Mouse (Mus musculus) CH12.LX (cell line): ENCODE measurements around the gene Frat2. TPM values are rescaled to one million over a fixed set of nuclear protein-coding genes. Genes with fewer than 3 reads are reported as not detected.
"Not testable (repeated sequence)": the region's sequence is repeated elsewhere in the genome, so short reads cannot be mapped to it uniquely, and the experiment has no call there.

Experiments used
- DNase-seq: peaks from one replicate; pipeline ENCODE4 v3.0.0-alpha.2; 2013; ENCODE audit errors: extremely low read depth
- H3K27ac ChIP-seq: 2 replicates; pipeline ENCODE4 v1.5.1; 2012; ENCODE audit warnings: low read depth, mild to moderate bottlenecking, control low read depth, moderate library complexity; ENCODE audit not compliant: insufficient read depth
- H3K27me3 ChIP-seq: replicated peaks from 2 replicates; pipeline ENCODE3; 2012; ENCODE audit warnings: inconsistent platforms
- H3K36me3 ChIP-seq, 2 experiments: replicated peaks in 1 of 2; 2 replicates each; pipeline versions ENCODE3 to v1.6.1; 2012; ENCODE audit warnings: inconsistent platforms in 1 of 2, low read length in 1 of 2, mild to moderate bottlenecking in 1 of 2, mixed read lengths in 1 of 2, moderate library complexity in 1 of 2; ENCODE audit not compliant: control insufficient read depth in 1 of 2, insufficient read depth in 1 of 2
- H3K4me1 ChIP-seq, 2 experiments: 2 replicates each; pipeline ENCODE4 v1.6.1; 2012; ENCODE audit warnings: inconsistent platforms in 1 of 2, moderate library complexity in 1 of 2; ENCODE audit not compliant: insufficient read depth in 2 of 2, control insufficient read depth in 1 of 2
- H3K4me2 ChIP-seq: 2 replicates; pipeline ENCODE4 v1.6.1; 2012; ENCODE audit warnings: low read depth, mild to moderate bottlenecking, control low read depth; ENCODE audit not compliant: poor library complexity, insufficient read depth, severe bottlenecking
- H3K4me3 ChIP-seq, 3 experiments: fragments of 150-350 bp in 1 of 3; sonication (generic) in 1 of 3; replicated peaks in 1 of 3; 2 replicates each; pipeline versions ENCODE3 to v1.5.1; 2011 to 2012; ENCODE audit warnings: low read depth in 2 of 3, low read length in 2 of 3, mild to moderate bottlenecking in 2 of 3, moderate library complexity in 2 of 3, control low read depth in 1 of 3, improper control_type of control experiment in 1 of 3, inconsistent platforms in 1 of 3, mixed read lengths in 1 of 3; ENCODE audit not compliant: poor library complexity in 1 of 3
- H3K79me2 ChIP-seq: replicated peaks from 2 replicates; pipeline ENCODE4 v1.6.1; 2012; ENCODE audit warnings: mild to moderate bottlenecking, moderate library complexity; ENCODE audit not compliant: control insufficient read depth, poor library complexity, insufficient read depth, severe bottlenecking; ENCODE audit errors: extremely low read depth
- H3K9ac ChIP-seq: 2 replicates; pipeline ENCODE4 v1.6.1; 2012; ENCODE audit warnings: low read depth, mild to moderate bottlenecking, control low read depth, moderate library complexity; ENCODE audit not compliant: insufficient read depth
- H3K9me3 ChIP-seq: replicated peaks from 2 replicates; pipeline ENCODE3; 2012; ENCODE audit warnings: low read length, inconsistent platforms, mixed read lengths
- CTCF ChIP-seq, 2 experiments: IDR thresholded peaks in 1 of 2; conservative IDR thresholded peaks in 1 of 2; 2 replicates each; pipeline ENCODE4 v1.5.1; 2011 to 2012; ENCODE audit warnings: low read depth in 2 of 2, low read length in 2 of 2, improper control_type of control experiment in 1 of 2, inconsistent platforms in 1 of 2, mild to moderate bottlenecking in 1 of 2, moderate library complexity in 1 of 2
- E2F4 ChIP-seq: IDR thresholded peaks from 2 replicates; pipeline ENCODE4 v1.6.1; 2011; ENCODE audit warnings: low read depth, low read length, improper control_type of control experiment; ENCODE audit not compliant: insufficient replicate concordance
- ELF1 ChIP-seq: IDR thresholded peaks from 2 replicates; pipeline ENCODE4 v1.6.1; 2014; ENCODE audit warnings: low read depth, mild to moderate bottlenecking, inconsistent platforms, low read length, improper control_type of control experiment
- GABPA ChIP-seq: IDR thresholded peaks from 2 replicates; pipeline ENCODE4 v1.6.1; 2012; ENCODE audit warnings: low read depth, low read length, improper control_type of control experiment, inconsistent platforms; ENCODE audit not compliant: insufficient replicate concordance
- HCFC1 ChIP-seq: IDR thresholded peaks from 2 replicates; pipeline ENCODE4 v1.6.1; 2012; ENCODE audit warnings: low read depth, mild to moderate bottlenecking, inconsistent platforms, low read length, improper control_type of control experiment
- IRF4 ChIP-seq: IDR thresholded peaks from 2 replicates; pipeline ENCODE4 v1.6.1; 2014; ENCODE audit warnings: low read depth, mild to moderate bottlenecking, inconsistent platforms, low read length, improper control_type of control experiment
- JUN ChIP-seq: IDR thresholded peaks from 2 replicates; pipeline ENCODE4 v1.6.1; 2011; ENCODE audit warnings: low read depth, mild to moderate bottlenecking, low read length, improper control_type of control experiment, moderate library complexity; ENCODE audit not compliant: insufficient read depth
- KAT2A ChIP-seq: IDR thresholded peaks from 2 replicates; pipeline ENCODE4 v1.6.1; 2012; ENCODE audit warnings: low read length, improper control_type of control experiment, inconsistent platforms; ENCODE audit not compliant: insufficient replicate concordance
- MAX ChIP-seq: IDR thresholded peaks from 2 replicates; pipeline ENCODE4 v1.6.1; 2011; ENCODE audit warnings: low read length, improper control_type of control experiment
- MAZ ChIP-seq: IDR thresholded peaks from 2 replicates; pipeline ENCODE4 v1.6.1; 2012; ENCODE audit warnings: low read depth, mild to moderate bottlenecking, inconsistent platforms, low read length, improper control_type of control experiment, moderate library complexity
- MYC ChIP-seq: IDR thresholded peaks from 2 replicates; pipeline ENCODE4 v1.6.1; 2011; ENCODE audit warnings: low read depth, mild to moderate bottlenecking, improper control_type of control experiment, low read length
- PAX5 ChIP-seq: IDR thresholded peaks from 2 replicates; pipeline ENCODE4 v1.6.1; 2012; ENCODE audit warnings: low read length, inconsistent platforms, mixed read lengths
- POLR2A ChIP-seq: IDR thresholded peaks from 2 replicates; pipeline ENCODE4 v1.6.1; 2011; ENCODE audit warnings: low read depth, mild to moderate bottlenecking, improper control_type of control experiment, low read length
- SIN3A ChIP-seq: IDR thresholded peaks from 2 replicates; pipeline ENCODE4 v1.6.1; 2012; ENCODE audit warnings: low read length, improper control_type of control experiment, inconsistent platforms
- USF1 ChIP-seq: IDR thresholded peaks from 2 replicates; pipeline ENCODE4 v1.6.1; 2014; ENCODE audit warnings: low read depth, mild to moderate bottlenecking, inconsistent platforms, low read length, improper control_type of control experiment
- USF2 ChIP-seq: conservative IDR thresholded peaks from 2 replicates; pipeline ENCODE4 v1.6.1; 2011; ENCODE audit warnings: low read depth, low read length, improper control_type of control experiment
- ZKSCAN1 ChIP-seq: IDR thresholded peaks from 2 replicates; pipeline ENCODE4 v1.6.1; 2012; ENCODE audit warnings: low read depth, inconsistent platforms, low read length, improper control_type of control experiment, borderline replicate concordance
- ZNF384 ChIP-seq: IDR thresholded peaks from 2 replicates; pipeline ENCODE4 v1.6.1; 2012; ENCODE audit warnings: low read depth, low read length, improper control_type of control experiment, inconsistent platforms
- dilution Hi-C: fragments of 300-500 bp; cut with MboI; formaldehyde crosslinking; loops from 2 replicates; pipeline ENCODE4 v1.14.3; 2020; ENCODE audit warnings: low sequenced_read_pairs; ENCODE audit not compliant: extremely low pct_unique_long_range_greater_than_20kb, extremely low pct_ligation_motif_present
- in situ Hi-C: fragments of 300-500 bp; cut with MboI; formaldehyde crosslinking; loops from 3 replicates; pipeline ENCODE4 v1.14.3; 2019; ENCODE audit warnings: low sequenced_read_pairs, low pct_ligation_motif_present, low pct_unique_long_range_greater_than_20kb, mixed read lengths
- polyA plus RNA-seq: library from polyadenylated mRNA; unstranded; fragments of >175 nt; gene quantifications from 2 replicates; pipeline ENCODE4 v1.2.1, GENCODE M21; 2012; ENCODE audit warnings: low read depth; ENCODE audit not compliant: insufficient read length
- total RNA-seq, 2 experiments: library from RNA; depleted of rRNA; stranded (reverse); fragments of 300-350 nt in 1 of 2; fragments of >200 nt in 1 of 2; gene quantifications; 2 replicates each; pipeline ENCODE4 v1.2.3; 2012 to 2014

Frat2 gene
- total and polyA plus RNA-seq, 3 experiments, result 0.55 to 1.3 (median 1.0) TPM

DNA sequence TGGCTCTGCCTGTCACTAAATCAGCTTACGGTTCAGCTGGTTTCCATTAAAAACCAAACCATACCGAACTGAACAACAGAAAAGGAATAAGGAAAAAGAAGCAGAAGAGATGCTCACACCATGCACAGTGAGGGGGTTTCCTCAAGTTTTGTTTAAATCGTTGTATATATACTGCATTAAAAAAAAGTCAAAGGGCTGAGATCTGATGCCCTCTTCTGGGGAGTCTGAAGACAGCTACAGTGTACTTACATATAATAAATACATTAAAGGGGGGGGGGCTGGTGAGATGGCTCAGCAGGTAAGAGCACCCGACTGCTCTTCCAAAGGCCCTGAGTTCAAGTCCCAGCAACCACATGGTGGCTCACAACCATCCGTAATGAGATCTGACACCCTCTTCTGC is 22.0 kb upstream of the Frat2 start:
- H3K4me2 ChIP-seq, in situ Hi-C loops, H3K4me1 ChIP-seq, H3K4me3 ChIP-seq, H3K27ac ChIP-seq, dilution Hi-C loops, H3K9me3 ChIP-seq, H3K27me3 ChIP-seq, H3K9ac ChIP-seq, DNase-seq, H3K79me2 ChIP-seq: not testable (repeated sequence)
- peaks cover 83 to 93% of the 10 kb centered on the region in 2 experiments for H3K36me3 ChIP-seq
- 0 out of 4 replicates have a peak, but pooled peaks of 1 of the 2 experiments have one; percentile 1 for TF ChIP-seq CTCF (conservative IDR thresholded peaks at IDR 0.05 in 1 of 2, IDR thresholded peaks at IDR 0.05 in 1 of 2; ENCODE audit: low read depth in 2 of 2, low read length in 2 of 2)

DNA sequence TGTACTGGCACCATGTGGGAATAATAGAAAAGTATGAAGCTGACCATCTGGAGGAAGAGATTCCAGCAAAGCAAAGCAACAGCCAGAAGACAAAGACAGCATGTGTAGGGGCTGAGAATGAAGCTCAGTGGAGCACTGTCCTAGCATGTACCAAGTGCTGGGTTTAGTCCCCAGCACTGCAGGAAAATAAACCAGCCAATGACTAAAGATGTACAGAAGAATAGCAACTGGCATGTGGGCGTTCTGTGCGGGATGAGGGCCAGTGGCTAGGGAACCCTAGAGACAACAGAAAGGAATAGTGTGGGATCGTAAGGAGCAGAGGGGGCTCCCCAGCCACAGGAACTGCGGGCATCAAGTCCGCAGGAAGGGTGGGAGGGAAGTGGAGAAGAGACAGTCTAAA is 21.4 kb upstream of the Frat2 start:
- Histone ChIP-seq H3K4me3 (no peak overlapping the region), H3K4me1 (no peaks in the 10 kb centered on the region), H3K9ac (no peak overlapping the region), H3K9me3 (no peaks in the 10 kb centered on the region), H3K79me2 (no peaks in the 10 kb centered on the region), H3K36me3 (peaks cover 79 to 92% of the 10 kb centered on the region in 2 experiments), H3K27ac (no peak overlapping the region), H3K27me3 (no peaks in the 10 kb centered on the region), H3K4me2 (no peak overlapping the region)
- TF ChIP-seq PAX5 (no peak), MYC (no peak), POLR2A (no peak)
- in situ Hi-C loops, result no loop called here
- dilution Hi-C loops, result no loop called here
- no peak for DNase-seq

DNA sequence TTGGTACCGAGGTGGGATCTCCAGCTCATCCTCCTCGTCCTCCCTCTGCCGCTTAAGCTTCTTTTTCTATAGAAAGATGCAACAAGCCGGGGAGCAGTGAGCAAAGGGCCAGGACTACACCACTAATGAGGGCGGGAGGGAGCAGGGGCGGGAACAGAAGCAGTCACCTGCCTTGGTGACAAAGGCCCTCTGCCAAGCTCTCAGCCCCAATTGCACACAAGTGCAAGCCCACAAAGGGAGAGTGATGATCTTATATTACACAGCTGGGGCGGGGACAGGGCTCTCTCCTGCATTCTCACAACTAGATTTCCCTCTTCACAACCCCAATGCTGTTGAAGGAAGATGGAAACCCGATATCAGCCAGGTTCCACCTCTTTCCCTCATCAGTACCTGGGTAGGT is 18.8 kb upstream of the Frat2 start:
- no peak overlapping the region for H3K9ac ChIP-seq
- H3K36me3 ChIP-seq, result peaks cover 82 to 94% of the 10 kb centered on the region in 2 experiments
- H3K27me3 ChIP-seq, result no peaks in the 10 kb centered on the region
- H3K9me3 ChIP-seq, result no peaks in the 10 kb centered on the region
- dilution Hi-C loops, result no loop called here
- no peaks in the 10 kb centered on the region for H3K79me2 ChIP-seq
- TF ChIP-seq USF1 (no peak), E2F4 (no peak), IRF4 (no peak), MAX (no peak), ELF1 (no peak), SIN3A (no peak), ZNF384 (no peak), JUN (no peak), GABPA (no peak), PAX5 (no peak), MAZ (no peak), KAT2A (no peak), USF2 (no peak), ZKSCAN1 (no peak), HCFC1 (no peak)
- TF ChIP-seq, all 38 proteins: peak for 0
- no peak overlapping the region for H3K27ac ChIP-seq
- H3K4me2 ChIP-seq, result no peak overlapping the region
- no peak overlapping the region for H3K4me3 ChIP-seq
- in situ Hi-C loops, result no loop called here
- no peaks in the 10 kb centered on the region for H3K4me1 ChIP-seq
- DNase-seq, result no peak
